Comparison of ENCODE assay signal across 10 mouse cellular contexts in genomic region chr12:16568936-16569650, GRCm38 (mm10). TPM values are rescaled to one million over a fixed set of nuclear protein-coding genes. Genes with fewer than 3 reads are reported as not detected.
DNase-seq lines count a peak whose midpoint lies in the region; ATAC-seq and TF ChIP-seq lines count a peak whose summit lies in the region.
"Had no signal": no experiment of that assay in that cellular context is flagged by ENCODE, and none has a peak within 500 bp of the region (broad histone marks: within the 10 kb centered on the region; RNA-seq: fewer than 3 reads in every experiment).

No protein-coding gene starts in this region.

- no peak overlapping the region for H3K27ac ChIP-seq in forebrain, embryonic 11.5 days (ENCODE audit: low read depth, low read length)
- H3K27ac ChIP-seq in forebrain, embryonic 12.5 days = no peak overlapping the region
- no peak overlapping the region for H3K27ac ChIP-seq in lung, embryonic 14.5 days (ENCODE audit: low read depth)
- peak overlapping the region; percentile 42; the same call in 1 of the 2 replicates for H3K27ac ChIP-seq in hindbrain, postnatal 0 days
- H3K27ac ChIP-seq in thymus, adult 2 months (ENCODE audit: control insufficient read depth, insufficient read depth, low read length) = peak overlapping the region; percentile 80
- H3K27ac ChIP-seq: liver, embryonic 15.5 days had no signal

- TF ChIP-seq POLR2A in thymus, adult 2 months (IDR thresholded peaks at IDR 0.05; ENCODE audit: control insufficient read depth, extremely low read depth, insufficient read depth, low read length, poor library complexity) = no peak

- no peak overlapping the region for H3K4me3 ChIP-seq in forebrain, embryonic 11.5 days (ENCODE audit: low read depth, low read length)
- H3K4me3 ChIP-seq in forebrain, embryonic 12.5 days (replicated peaks) = no peak overlapping the region
- H3K4me3 ChIP-seq in lung, embryonic 14.5 days (ENCODE audit: low read depth, low read length) = no peak overlapping the region
- H3K4me3 ChIP-seq in hindbrain, postnatal 0 days (ENCODE audit: low read length) = no peak overlapping the region
- H3K4me3 ChIP-seq in thymus, adult 2 months (ENCODE audit: control insufficient read depth, insufficient read depth, low read length) = peak overlapping the region; percentile 25
- H3K4me3 ChIP-seq: liver, embryonic 15.5 days had no signal

- no peaks in the 10 kb centered on the region for H3K4me1 ChIP-seq in forebrain, embryonic 11.5 days (replicated peaks; ENCODE audit: control insufficient read depth, insufficient read depth, low read length)
- H3K4me1 ChIP-seq in forebrain, embryonic 12.5 days = no peaks in the 10 kb centered on the region; the same call in 1 of the 2 replicates
- H3K4me1 ChIP-seq in lung, embryonic 14.5 days (ENCODE audit: insufficient read depth) = no peaks in the 10 kb centered on the region
- H3K4me1 ChIP-seq in hindbrain, postnatal 0 days (ENCODE audit: insufficient read depth, low read length) = no peaks in the 10 kb centered on the region
- peaks cover 10% of the 10 kb centered on the region for H3K4me1 ChIP-seq in thymus, adult 2 months (replicated peaks; ENCODE audit: control insufficient read depth, insufficient read depth, low read length)

- no peaks in the 10 kb centered on the region for H3K36me3 ChIP-seq in forebrain, embryonic 11.5 days (ENCODE audit: control insufficient read depth, insufficient read depth, low read length)
- peaks cover 24% of the 10 kb centered on the region; the same call in 1 of the 2 replicates for H3K36me3 ChIP-seq in forebrain, embryonic 12.5 days (replicated peaks)
- H3K36me3 ChIP-seq in lung, embryonic 14.5 days (ENCODE audit: insufficient read depth) = 0 out of 2 replicates have a peak, but pooled peaks cover 6% of the 10 kb centered on the region
- H3K36me3 ChIP-seq in hindbrain, postnatal 0 days (ENCODE audit: insufficient read depth, low read length) = peaks cover 29% of the 10 kb centered on the region
- peaks cover 6% of the 10 kb centered on the region for H3K36me3 ChIP-seq in thymus, adult 2 months (ENCODE audit: control insufficient read depth, insufficient read depth, low read length)

- DNase-seq in forebrain, embryonic 11.5 days (ENCODE audit: low spot score) = no peak
- DNase-seq in lung, embryonic 14.5 days = no peak
- no peak for DNase-seq in lung, postnatal 10 days
- peak; percentile 18 for DNase-seq in hindbrain, postnatal 0 days (ENCODE audit: low spot score)
- peak; percentile 31 for DNase-seq in thymus, adult 2 months
- no peak for DNase-seq in cerebellum, adult 18-20 months
- no peak for DNase-seq in kidney, adult 18-20 months
- DNase-seq: adrenal gland, adult 8-10 months had no signal

- H3K9me3 ChIP-seq in forebrain, embryonic 11.5 days (ENCODE audit: control insufficient read depth, low read length) = no peaks in the 10 kb centered on the region
- no peaks in the 10 kb centered on the region for H3K9me3 ChIP-seq in forebrain, embryonic 12.5 days
- H3K9me3 ChIP-seq in lung, embryonic 14.5 days (ENCODE audit: low read depth, low read length) = no peaks in the 10 kb centered on the region
- H3K9me3 ChIP-seq in hindbrain, postnatal 0 days (ENCODE audit: low read length) = no peaks in the 10 kb centered on the region
- H3K9me3 ChIP-seq: liver, embryonic 15.5 days had no signal

- H3K9ac ChIP-seq in forebrain, embryonic 11.5 days (ENCODE audit: low read length) = no peak overlapping the region
- H3K9ac ChIP-seq in forebrain, embryonic 12.5 days = no peak overlapping the region
- no peak overlapping the region for H3K9ac ChIP-seq in lung, embryonic 14.5 days
- no peak overlapping the region for H3K9ac ChIP-seq in hindbrain, postnatal 0 days (replicated peaks; ENCODE audit: low read length)
- H3K9ac ChIP-seq: liver, embryonic 15.5 days had no signal

- no peak for TF ChIP-seq CTCF in lung, embryonic 14.5 days (IDR thresholded peaks at IDR 0.05; ENCODE audit: low read depth)
- TF ChIP-seq CTCF in hindbrain, postnatal 0 days (IDR thresholded peaks at IDR 0.05; ENCODE audit: low read depth) = no peak
- TF ChIP-seq CTCF in thymus, adult 2 months (IDR thresholded peaks at IDR 0.05; ENCODE audit: borderline replicate concordance, control insufficient read depth, extremely low read depth, insufficient read depth, low read length, poor library complexity) = no peak

- H3K4me2 ChIP-seq in forebrain, embryonic 11.5 days (ENCODE audit: low read depth, low read length, severe bottlenecking) = no peak overlapping the region
- no peak overlapping the region for H3K4me2 ChIP-seq in forebrain, embryonic 12.5 days
- no peak overlapping the region for H3K4me2 ChIP-seq in lung, embryonic 14.5 days
- H3K4me2 ChIP-seq in hindbrain, postnatal 0 days (ENCODE audit: low read depth, low read length) = no peak overlapping the region
- H3K4me2 ChIP-seq: liver, embryonic 15.5 days had no signal

- H3K27me3 ChIP-seq in forebrain, embryonic 11.5 days (ENCODE audit: control insufficient read depth, insufficient read depth, low read length) = no peaks in the 10 kb centered on the region
- H3K27me3 ChIP-seq in forebrain, embryonic 12.5 days = no peaks in the 10 kb centered on the region
- H3K27me3 ChIP-seq in lung, embryonic 14.5 days (ENCODE audit: insufficient read depth, low read length) = no peaks in the 10 kb centered on the region
- H3K27me3 ChIP-seq in hindbrain, postnatal 0 days (ENCODE audit: insufficient read depth, low read length) = no peaks in the 10 kb centered on the region
- H3K27me3 ChIP-seq in thymus, adult 2 months (ENCODE audit: control insufficient read depth, insufficient read depth, low read length) = no peaks in the 10 kb centered on the region
- H3K27me3 ChIP-seq: liver, embryonic 15.5 days had no signal

- 84% methylated on average over 11 of the region's 11 CpGs for WGBS in forebrain, embryonic 11.5 days
- 81% methylated on average over 11 of the region's 11 CpGs for WGBS in forebrain, embryonic 12.5 days
- 66% methylated on average over 11 of the region's 11 CpGs for WGBS in lung, embryonic 14.5 days
- 45% methylated on average over 11 of the region's 11 CpGs for WGBS in hindbrain, postnatal 0 days
- 11% methylated on average over 11 of the region's 11 CpGs for WGBS in thymus, adult 2 months

- 0 out of 2 replicates have a peak, but pooled peaks have one; percentile 10 for ATAC-seq in forebrain, embryonic 11.5 days (replicated peaks; ENCODE audit: low FRiP score)
- no peak for ATAC-seq in forebrain, embryonic 12.5 days (ENCODE audit: low FRiP score)
- ATAC-seq in lung, embryonic 14.5 days (ENCODE audit: insufficient read depth) = 0 out of 2 replicates have a peak, but pooled peaks have one; percentile 24
- peak; percentile 65; the same call in 1 of the 2 replicates for ATAC-seq in hindbrain, postnatal 0 days

RNA-seq across cellular contexts. Expression of gene Lpin1, which starts 41.7 kb away (rescaled TPM):
- polyA plus RNA-seq in forebrain, embryonic 11.5 days (2014; fragmentation: Nextera tagmentation; extraction: Ambion mirVana) = 6.6 and 7.3 TPM in 2 replicates
- polyA plus RNA-seq in forebrain, embryonic 12.5 days (2016; fragmentation: Nextera tagmentation; extraction: Ambion mirVana) = 10.4 and 11.1 TPM in 2 replicates
- 4.0 and 4.6 TPM in 2 replicates for polyA plus RNA-seq in lung, embryonic 14.5 days (2014; fragmentation: Nextera tagmentation; extraction: Ambion mirVana)
- 17.9 and 21.9 TPM in 2 replicates for total RNA-seq in hindbrain, postnatal 0 days (2014; rRNA removed)
- polyA plus RNA-seq in hindbrain, postnatal 0 days (2015; fragmentation: Nextera tagmentation; extraction: Ambion mirVana) = 9.4 and 9.8 TPM in 2 replicates
- polyA plus RNA-seq in thymus, adult 2 months (2012; rRNA removed) = 24.2 and 24.3 TPM in 2 replicates

Comparison
In these comparisons a context has a peak if more than half of its experiments do, and no peak if none do; other contexts are left out.
1. DNase-seq: peak in hindbrain, postnatal 0 days (single experiment) and thymus, adult 2 months (single experiment); none in forebrain, embryonic 11.5 days (single experiment), lung, embryonic 14.5 days (single experiment), lung, postnatal 10 days (single experiment), cerebellum, adult 18-20 months (0 of 2) and kidney, adult 18-20 months (single experiment).
2. H3K27ac ChIP-seq: peak in hindbrain, postnatal 0 days (single experiment) and thymus, adult 2 months (single experiment); none in forebrain, embryonic 11.5 days (single experiment), forebrain, embryonic 12.5 days (single experiment) and lung, embryonic 14.5 days (single experiment).